Comparison of ENCODE assay signal across 12 mouse cellular contexts in genomic region chr12:105981974-105982305, GRCm38 (mm10). TPM values are rescaled to one million over a fixed set of nuclear protein-coding genes. Genes with fewer than 3 reads are reported as not detected.
A peak's percentile ranks its signal among the peaks of the same experiment; 100 is the strongest.
DNase-seq lines count a peak whose midpoint lies in the region; ATAC-seq and TF ChIP-seq lines count a peak whose summit lies in the region.
"Had no signal": no experiment of that assay in that cellular context is flagged by ENCODE, and none has a peak within 500 bp of the region (broad histone marks: within the 10 kb centered on the region; RNA-seq: fewer than 3 reads in every experiment).

No protein-coding gene starts in this region.

- no peaks in the 10 kb centered on the region for H3K36me3 ChIP-seq in forebrain, embryonic 10.5 days (replicated peaks)
- no peaks in the 10 kb centered on the region for H3K36me3 ChIP-seq in forebrain, postnatal 0 days (ENCODE audit: insufficient read depth)
- no peaks in the 10 kb centered on the region for H3K36me3 ChIP-seq in kidney, postnatal 0 days (ENCODE audit: insufficient read depth, low read length)
- no peaks in the 10 kb centered on the region for H3K36me3 ChIP-seq in liver, embryonic 13.5 days
- H3K36me3 ChIP-seq: hindbrain, embryonic 12.5 days; lung, embryonic 15.5 days had no signal

- 0 out of 2 replicates have a peak overlapping the region, but pooled peaks have one; percentile 70 for H3K27ac ChIP-seq in forebrain, embryonic 10.5 days
- no peak overlapping the region for H3K27ac ChIP-seq in forebrain, postnatal 0 days (ENCODE audit: low read depth, low read length)
- no peak overlapping the region for H3K27ac ChIP-seq in kidney, postnatal 0 days
- no peak overlapping the region for H3K27ac ChIP-seq in liver, embryonic 13.5 days
- H3K27ac ChIP-seq: hindbrain, embryonic 12.5 days; lung, embryonic 15.5 days had no signal

- no peak for DNase-seq in forebrain, embryonic 10.5 days (ENCODE audit: extremely low spot score, low spot score)
- DNase-seq in forebrain, postnatal 0 days: no peak
- DNase-seq in kidney, postnatal 0 days (ENCODE audit: low spot score): no peak
- DNase-seq in kidney, postnatal 25 days: no peak
- peak; percentile 68 for DNase-seq in R1 (ENCODE audit: low read depth, low spot score)
- DNase-seq in liver, embryonic 13.5 days: no peak
- DNase-seq in adrenal gland, postnatal 14 days: no peak
- no peak for DNase-seq in cerebellum, adult 11 months
- DNase-seq: spleen, adult 18-20 months had no signal

- ATAC-seq in forebrain, postnatal 0 days: no peak
- ATAC-seq in kidney, postnatal 0 days (replicated peaks; ENCODE audit: low FRiP score, low read depth): peak; percentile 43; the same call in 1 of the 2 replicates
- ATAC-seq in liver, embryonic 13.5 days (ENCODE audit: low read depth): peak; percentile 42

- TF ChIP-seq CTCF in forebrain, postnatal 0 days (IDR thresholded peaks at IDR 0.05; ENCODE audit: low read depth): no peak
- TF ChIP-seq CTCF in kidney, postnatal 0 days (IDR thresholded peaks at IDR 0.05; ENCODE audit: low read depth): no peak

- WGBS in forebrain, embryonic 10.5 days: 90% methylated on average over 7 of the region's 7 CpGs
- WGBS in forebrain, postnatal 0 days: 80% methylated on average over 7 of the region's 7 CpGs
- whole genome bisulfite sequencing in kidney, postnatal 0 days: 80% methylated on average over 7 of the region's 7 CpGs
- 50% methylated on average over 7 of the region's 7 CpGs for WGBS in liver, embryonic 13.5 days (ENCODE audit: insufficient replicate concordance)

- peaks cover 7% of the 10 kb centered on the region for H3K9me3 ChIP-seq in forebrain, embryonic 10.5 days
- no peaks in the 10 kb centered on the region for H3K9me3 ChIP-seq in forebrain, postnatal 0 days (ENCODE audit: low read length)
- H3K9me3 ChIP-seq in kidney, postnatal 0 days (replicated peaks; ENCODE audit: low read length): no peaks in the 10 kb centered on the region
- H3K9me3 ChIP-seq in liver, embryonic 13.5 days (replicated peaks): peaks cover 6% of the 10 kb centered on the region
- H3K9me3 ChIP-seq: lung, embryonic 15.5 days had no signal

- H3K4me1 ChIP-seq in forebrain, embryonic 10.5 days: peaks cover 20% of the 10 kb centered on the region
- H3K4me1 ChIP-seq in forebrain, postnatal 0 days (ENCODE audit: insufficient read depth): no peaks in the 10 kb centered on the region
- no peaks in the 10 kb centered on the region for H3K4me1 ChIP-seq in kidney, postnatal 0 days (replicated peaks; ENCODE audit: insufficient read depth, low read length)
- peaks cover 11% of the 10 kb centered on the region for H3K4me1 ChIP-seq in liver, embryonic 13.5 days (replicated peaks)
- H3K4me1 ChIP-seq: hindbrain, embryonic 12.5 days; lung, embryonic 15.5 days had no signal

- no peak overlapping the region for H3K4me2 ChIP-seq in forebrain, postnatal 0 days (ENCODE audit: low read depth)
- H3K4me2 ChIP-seq in kidney, postnatal 0 days (ENCODE audit: low read length): 0 out of 2 replicates have a peak overlapping the region, but pooled peaks have one; percentile 23
- H3K4me2 ChIP-seq in liver, embryonic 13.5 days: peak overlapping the region; percentile 58
- H3K4me2 ChIP-seq: midbrain, embryonic 11.5 days had no signal

- H3K9ac ChIP-seq in forebrain, postnatal 0 days: no peak overlapping the region
- H3K9ac ChIP-seq in kidney, postnatal 0 days (ENCODE audit: low read depth, low read length): no peak overlapping the region
- H3K9ac ChIP-seq in liver, embryonic 13.5 days: no peak overlapping the region
- H3K9ac ChIP-seq: hindbrain, embryonic 12.5 days; lung, embryonic 15.5 days had no signal

- H3K27me3 ChIP-seq in forebrain, embryonic 10.5 days (ENCODE audit: poor library complexity, severe bottlenecking): no peaks in the 10 kb centered on the region
- H3K27me3 ChIP-seq in forebrain, postnatal 0 days (ENCODE audit: insufficient read depth, low read length): no peaks in the 10 kb centered on the region
- H3K27me3 ChIP-seq in kidney, postnatal 0 days (ENCODE audit: insufficient read depth, low read length): no peaks in the 10 kb centered on the region
- H3K27me3 ChIP-seq in liver, embryonic 13.5 days: peaks cover 6% of the 10 kb centered on the region; the same call in 1 of the 2 replicates
- H3K27me3 ChIP-seq: hindbrain, embryonic 12.5 days; lung, embryonic 15.5 days had no signal

- H3K4me3 ChIP-seq in forebrain, embryonic 10.5 days: peak overlapping the region; percentile 29; the same call in 1 of the 2 replicates
- H3K4me3 ChIP-seq in forebrain, postnatal 0 days (ENCODE audit: low read depth, low read length): no peak overlapping the region
- H3K4me3 ChIP-seq in kidney, postnatal 0 days (replicated peaks; ENCODE audit: low read depth, low read length): no peak overlapping the region
- H3K4me3 ChIP-seq in liver, embryonic 13.5 days (replicated peaks): peak overlapping the region; percentile 49
- H3K4me3 ChIP-seq: hindbrain, embryonic 12.5 days had no signal

RNA-seq across cellular contexts. Expression of gene Vrk1, which starts 28.1 kb away (rescaled TPM):
- 123 TPM in 2 replicates for polyA plus RNA-seq in forebrain, embryonic 10.5 days (2016; fragmentation: Nextera tagmentation; extraction: Ambion mirVana)
- total RNA-seq in forebrain, postnatal 0 days (2014; rRNA removed): 30.5 and 34.9 TPM in 2 replicates
- polyA plus RNA-seq in forebrain, postnatal 0 days (2015; fragmentation: Nextera tagmentation; extraction: Ambion mirVana): 50.5 and 51.5 TPM in 2 replicates
- 45.3 and 47.6 TPM in 2 replicates for polyA plus RNA-seq in kidney, postnatal 0 days (2015; fragmentation: Nextera tagmentation; extraction: Ambion mirVana)
- 127 and 146 TPM in 2 replicates for polyA plus RNA-seq in liver, embryonic 13.5 days (2015; fragmentation: Nextera tagmentation; extraction: Ambion mirVana)
- total RNA-seq in adrenal gland, postnatal 14 days (2021): 21.5 and 24.1 TPM in 2 replicates

Comparison
In these comparisons a context has a peak if more than half of its experiments do, and no peak if none do; other contexts are left out.
1. H3K4me3 ChIP-seq: peak in forebrain, embryonic 10.5 days (single experiment) and liver, embryonic 13.5 days (single experiment); none in forebrain, postnatal 0 days (single experiment) and kidney, postnatal 0 days (single experiment).